Mouse (Mus musculus): Measurements from ENCODE around the gene Vmn1r6. TPM values are rescaled to one million over a fixed set of nuclear protein-coding genes. Genes with fewer than 3 reads are reported as not detected.
"Not testable (repeated sequence)": the region's sequence is repeated elsewhere in the genome, so short reads cannot be mapped to it uniquely, and the experiment has no call there.

Vmn1r6 gene
- not detected for total RNA-seq (2022)

DNA sequence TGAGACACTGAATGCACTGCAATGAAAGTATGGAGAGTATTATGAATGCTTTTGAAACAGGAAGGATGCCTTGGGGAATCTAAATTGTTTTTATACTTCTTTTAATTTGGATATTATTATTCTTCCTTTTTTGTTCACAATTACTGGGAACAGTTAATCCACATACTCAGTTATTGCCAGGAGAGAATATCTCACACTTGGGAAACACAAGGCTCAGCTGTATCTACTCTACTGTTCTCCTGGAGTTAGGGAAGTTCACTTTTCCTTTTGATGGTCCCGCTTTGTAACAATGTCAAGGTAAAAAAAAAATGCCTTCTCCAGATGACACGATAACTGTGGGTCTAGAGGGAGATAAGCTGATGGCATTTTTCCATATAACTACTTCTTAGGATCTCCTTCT, at the start of gene Vmn1r6:
Vmn1r6 (plus strand) TSS at position 301 of the 400 bp plus-strand sequence.
- no peak for DNase-seq (ENCODE audit: low spot score)

DNA sequence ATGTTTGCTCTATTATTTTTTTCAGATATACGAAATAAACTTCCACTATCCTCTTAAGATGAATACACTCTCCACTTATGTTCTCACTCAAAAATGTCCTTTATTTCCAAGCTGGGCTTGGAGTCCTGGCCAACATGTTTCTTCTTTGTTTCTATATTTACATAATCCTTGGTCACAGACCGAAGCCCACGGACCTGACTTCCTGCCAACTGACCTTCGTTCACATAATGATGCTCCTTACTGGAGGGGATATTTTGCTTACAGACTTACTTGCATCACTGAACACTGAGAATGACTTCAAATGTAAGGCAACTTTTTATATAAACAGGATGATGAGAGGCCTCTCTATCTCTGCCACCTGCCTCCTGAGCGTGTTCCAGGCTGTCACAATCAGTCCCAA, 40.6 kb upstream of the Vmn1r6 start:
- no peak for DNase-seq (ENCODE audit: low spot score)

DNA sequence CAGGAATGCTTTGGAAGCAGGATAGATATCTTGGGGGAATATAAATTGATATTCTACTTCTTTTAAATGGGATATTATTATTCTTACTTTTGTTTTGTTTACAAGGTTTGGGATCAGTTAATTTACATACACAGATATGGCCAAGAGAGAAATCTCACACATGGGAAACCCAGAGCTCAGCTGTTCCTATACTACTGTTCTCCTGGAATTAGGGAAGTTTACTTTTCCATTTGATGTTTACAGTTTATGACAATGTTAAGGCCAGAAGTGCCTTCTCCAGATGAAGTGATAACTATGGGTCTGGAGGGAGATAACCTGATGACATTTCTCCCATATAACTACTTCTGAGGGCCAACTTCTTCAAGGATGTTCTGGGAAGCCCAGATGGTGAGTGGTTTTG, 27.1 kb upstream of the Vmn1r6 start, which contains the start of gene Vmn1r5:
Vmn1r5 (plus strand) TSS at position 301 of the 400 bp plus-strand sequence.
- no peak for DNase-seq (ENCODE audit: low spot score)

DNA sequence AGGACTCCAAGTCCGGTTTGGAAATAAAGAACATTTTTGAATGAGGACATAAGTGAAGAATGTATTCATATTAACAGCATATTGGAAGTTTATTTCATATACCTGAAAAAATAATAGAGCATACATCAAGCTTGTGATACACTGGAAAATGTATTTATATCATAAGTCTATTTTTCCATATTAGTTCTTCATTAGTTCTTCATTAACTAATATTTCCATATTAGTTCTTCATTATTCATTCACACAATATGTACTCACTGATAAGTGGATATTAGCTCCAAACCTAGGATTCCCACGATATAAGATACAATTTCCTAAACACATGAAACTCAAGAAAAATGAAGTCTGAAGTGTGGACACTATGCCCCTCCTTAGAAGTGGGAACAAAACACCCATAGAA, 28.2 kb downstream of the Vmn1r6 start, which contains the start of gene Vmn1r7:
Vmn1r7 (minus strand) TSS at position 101 of the 400 bp plus-strand sequence.
- DNase-seq (ENCODE audit: low spot score), result not testable (repeated sequence)

DNA sequence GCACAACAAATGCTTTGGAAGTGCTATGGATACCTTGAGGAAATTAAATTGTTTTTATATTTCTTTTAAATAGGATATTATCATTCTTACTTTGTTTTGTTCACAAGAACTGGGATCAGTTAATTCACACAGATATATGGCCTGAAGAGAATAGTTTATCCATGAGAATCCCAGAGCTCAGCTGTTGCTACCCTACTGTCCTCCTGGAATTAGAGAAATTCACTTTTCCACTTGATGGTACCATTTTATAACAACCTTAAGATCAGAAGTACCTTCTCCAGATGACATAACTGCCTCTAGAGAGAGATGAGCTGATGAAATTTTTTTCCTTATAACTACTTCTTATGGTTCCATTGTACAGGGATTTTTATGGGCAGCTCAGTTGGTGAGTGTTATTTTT, 34.9 kb downstream of the Vmn1r6 start, which contains the start of gene Vmn1r8:
Vmn1r8 (plus strand) TSS at position 301 of the 400 bp plus-strand sequence.
- no peak for DNase-seq (ENCODE audit: low spot score)

DNA sequence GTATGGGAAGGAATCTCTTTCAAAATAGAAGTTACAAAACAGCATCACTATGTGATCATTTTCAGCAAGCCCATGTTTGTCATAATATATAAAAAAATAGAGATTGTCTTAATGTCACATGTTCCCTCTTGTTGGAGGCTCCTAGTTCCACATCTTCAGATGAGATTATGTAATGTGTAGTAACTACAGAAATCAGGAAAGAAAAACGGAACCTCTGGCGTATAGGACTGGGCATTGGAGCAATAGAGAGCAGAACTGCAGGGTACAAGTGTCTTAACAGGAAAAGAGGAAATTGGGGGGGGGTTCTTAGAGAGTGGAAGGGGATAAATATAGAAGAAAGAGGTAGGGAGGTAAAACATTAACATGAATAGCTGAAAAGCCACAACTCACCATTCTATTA, 37.6 kb downstream of the Vmn1r6 start:
- DNase-seq (ENCODE audit: low spot score), result no peak

Other genes starting within 250 kb of the Vmn1r6 start
- 10 to 100 TPM; 23.4 to 36.2 (median 27.8) TPM for gene Kbtbd2, start 199.4 kb upstream of the Vmn1r6 start, total RNA-seq (2022)
- gene Fkbp9, start 165.2 kb upstream of the Vmn1r6 start, total RNA-seq (2022), result 10 to 100 TPM; 86.6 to 95.2 (median 88.9) TPM
- 10 to 100 TPM; 71.9 to 85.2 (median 79.4) TPM for gene Nt5c3, start 73.3 kb upstream of the Vmn1r6 start, total RNA-seq (2022)
- gene Vmn1r4, start 73.2 kb upstream of the Vmn1r6 start, total RNA-seq (2022), result under 1 TPM in 1 of 4 experiments, not detected in 3; 0.22 TPM
- gene Vmn1r5, start 27.0 kb upstream of the Vmn1r6 start, total RNA-seq (2022), result not detected
- gene Vmn1r7, start 28.1 kb downstream of the Vmn1r6 start, total RNA-seq (2022), result not detected
- not detected for gene Vmn1r8, start 35.0 kb downstream of the Vmn1r6 start, total RNA-seq (2022)
- gene Vmn1r9, start 69.5 kb downstream of the Vmn1r6 start, total RNA-seq (2022), result not detected
- not detected for gene Vmn1r10, start 112.2 kb downstream of the Vmn1r6 start, total RNA-seq (2022)
- gene Vmn1r11, start 136.2 kb downstream of the Vmn1r6 start, total RNA-seq (2022), result not detected
- gene Vmn1r12, start 159.7 kb downstream of the Vmn1r6 start, total RNA-seq (2022), result not detected
- gene Vmn1r13, start 206.0 kb downstream of the Vmn1r6 start, total RNA-seq (2022), result not detected
- gene Vmn1r14, start 234.4 kb downstream of the Vmn1r6 start, total RNA-seq (2022), result not detected